Mouse (Mus musculus) left cerebral cortex, postnatal 25 days (tissue): ENCODE data around the gene Ugt1a5. TPM values are rescaled to one million over a fixed set of nuclear protein-coding genes. Genes with fewer than 3 reads are reported as not detected.

ENCODE experiments used
- DNase-seq, 2 experiments: peaks; one replicate each; pipeline ENCODE4 v3.0.0; 2022; ENCODE audit warnings: low spot score in 2 of 2, mixed read lengths in 1 of 2
- intact Hi-C: fragments of 180-260 bp; cut with DNase I; formaldehyde crosslinking; loops from one replicate; pipeline ENCODE4 v1.15.1; 2025
- total RNA-seq, 2 experiments: library from RNA; stranded (reverse); gene quantifications; 2 replicates each; pipeline ENCODE4 v1.2.3; 2021

Ugt1a5 gene
- total RNA-seq, 2 experiments from 2014 or later = not detected

- intact Hi-C loops = no loop called here
- no peak for DNase-seq
Observed at GRCm38 (mm10) chr1:88256886-88257663, 91.3 kb downstream of the Ugt1a5 start.

- DNase-seq = no peak
- intact Hi-C loops = no loop called here
Observed at GRCm38 (mm10) chr1:88257681-88258080, 91.9 kb downstream of the Ugt1a5 start.

GRCm38 (mm10) chr1:88258361-88258760 is 92.5 kb downstream of the Ugt1a5 start:
- intact Hi-C loops = no loop called here

GRCm38 (mm10) chr1:88258881-88259642 is 93.2 kb downstream of the Ugt1a5 start:
- intact Hi-C loops = no loop called here
- DNase-seq = no peak

More at GRCm38 (mm10) chr1:88258361-88258760, 92.5 kb downstream of the Ugt1a5 start:
- no peak for DNase-seq

- intact Hi-C loops = no loop called here
- no peak for DNase-seq
Observed at GRCm38 (mm10) chr1:88259643-88260024, 93.8 kb downstream of the Ugt1a5 start.

GRCm38 (mm10) chr1:88260114-88260513 is 94.3 kb downstream of the Ugt1a5 start:
- intact Hi-C loops = no loop called here

GRCm38 (mm10) chr1:88260604-88261377 is 95.0 kb downstream of the Ugt1a5 start:
- intact Hi-C loops = no loop called here
- no peak for DNase-seq

More at GRCm38 (mm10) chr1:88260114-88260513, 94.3 kb downstream of the Ugt1a5 start:
- DNase-seq = no peak

GRCm38 (mm10) chr1:88261706-88262105 is 95.9 kb downstream of the Ugt1a5 start:
- no peak for DNase-seq

GRCm38 (mm10) chr1:88262255-88262654 is 96.4 kb downstream of the Ugt1a5 start:
- intact Hi-C loops = no loop called here

More at GRCm38 (mm10) chr1:88261706-88262105, 95.9 kb downstream of the Ugt1a5 start:
- intact Hi-C loops = no loop called here

GRCm38 (mm10) chr1:88262961-88263360 is 97.1 kb downstream of the Ugt1a5 start:
- DNase-seq = no peak
- intact Hi-C loops = no loop called here

More at GRCm38 (mm10) chr1:88262255-88262654, 96.4 kb downstream of the Ugt1a5 start:
- no peak for DNase-seq

GRCm38 (mm10) chr1:88263778-88264177 is 98.0 kb downstream of the Ugt1a5 start:
- DNase-seq = no peak
- intact Hi-C loops = no loop called here

- intact Hi-C loops = no loop called here
- no peak for DNase-seq
Observed at GRCm38 (mm10) chr1:88264237-88264868, 98.5 kb downstream of the Ugt1a5 start.

GRCm38 (mm10) chr1:88264869-88265240 is 99.0 kb downstream of the Ugt1a5 start:
- DNase-seq = no peak

GRCm38 (mm10) chr1:88266123-88266522 is 100.3 kb downstream of the Ugt1a5 start:
- DNase-seq = no peak
- intact Hi-C loops = no loop called here

More at GRCm38 (mm10) chr1:88264869-88265240, 99.0 kb downstream of the Ugt1a5 start:
- intact Hi-C loops = no loop called here

GRCm38 (mm10) chr1:88267489-88267888 is 101.7 kb downstream of the Ugt1a5 start:
- no peak for DNase-seq
- intact Hi-C loops = no loop called here

GRCm38 (mm10) chr1:88268070-88268469 is 102.3 kb downstream of the Ugt1a5 start:
- intact Hi-C loops = no loop called here
- DNase-seq = no peak
